Mouse (Mus musculus): Measurements from ENCODE around the gene Gltpd2. TPM values are rescaled to one million over a fixed set of nuclear protein-coding genes. Genes with fewer than 3 reads are reported as not detected.

Gltpd2 gene
- polyA plus RNA-seq, 1 experiment from 2014 or later: 0.77 TPM

GRCm38 (mm10) chr11:70504970-70505369 is 14.0 kb upstream of the Gltpd2 start, which contains the start of gene Tm4sf5:
TSS of gene Tm4sf5 (plus strand) at chr11:70505244.
- H3K4me3 ChIP-seq: no peak within 1 kb of the TSS
- H3K9ac ChIP-seq: no peak within 1 kb of the TSS
- ATAC-seq (ENCODE audit: insufficient number of reproducible peaks, insufficient read depth, low FRiP score, low TSS enrichment): no peak
- H3K4me2 ChIP-seq (replicated peaks): no peak within 1 kb of the TSS
- WGBS: 74% methylated on average over 9 of the region's 9 CpGs
- H3K27me3 ChIP-seq: peaks cover 7% of the 10 kb centered on the region
- H3K27ac ChIP-seq: no peak within 1 kb of the TSS
- H3K9me3 ChIP-seq: no peaks in the 10 kb centered on the region
- no peaks in the 10 kb centered on the region for H3K36me3 ChIP-seq
- no peaks in the 10 kb centered on the region for H3K4me1 ChIP-seq

- H3K4me2 ChIP-seq (replicated peaks): no peak overlapping the region
- H3K9ac ChIP-seq: no peak overlapping the region
- H3K9me3 ChIP-seq: no peaks in the 10 kb centered on the region
- H3K36me3 ChIP-seq: no peaks in the 10 kb centered on the region
- H3K27ac ChIP-seq: no peak overlapping the region
- H3K4me1 ChIP-seq: peaks cover 3% of the 10 kb centered on the region; the same call in 1 of the 2 replicates
- H3K4me3 ChIP-seq: no peak overlapping the region
- H3K27me3 ChIP-seq: peaks cover 7% of the 10 kb centered on the region
- WGBS: 19% methylated on average over 4 of the region's 4 CpGs
- ATAC-seq (ENCODE audit: insufficient number of reproducible peaks, insufficient read depth, low FRiP score, low TSS enrichment): no peak
These were observed 12.6 kb upstream of the Gltpd2 start for GRCm38 (mm10) chr11:70506385-70506784.

GRCm38 (mm10) chr11:70506962-70507515 is 12.0 kb upstream of the Gltpd2 start:
- Histone ChIP-seq H3K27me3 (peaks cover 7% of the 10 kb centered on the region), H3K9ac (no peak overlapping the region), H3K36me3 (no peaks in the 10 kb centered on the region), H3K4me2 (replicated peaks) (no peak overlapping the region), H3K4me3 (no peak overlapping the region), H3K4me1 (peaks cover 3% of the 10 kb centered on the region; the same call in 1 of the 2 replicates), H3K9me3 (no peaks in the 10 kb centered on the region), H3K27ac (no peak overlapping the region)
- 70% methylated on average over 7 of the region's 7 CpGs for WGBS
- ATAC-seq (ENCODE audit: insufficient number of reproducible peaks, insufficient read depth, low FRiP score, low TSS enrichment): no peak

- Histone ChIP-seq H3K27ac (no peak overlapping the region), H3K4me3 (0 out of 2 replicates have a peak overlapping the region, but pooled peaks have one; percentile 9), H3K9ac (no peak overlapping the region), H3K9me3 (no peaks in the 10 kb centered on the region), H3K36me3 (no peaks in the 10 kb centered on the region), H3K27me3 (peaks cover 5% of the 10 kb centered on the region), H3K4me2 (replicated peaks) (peak overlapping the region; percentile 43), H3K4me1 (peaks cover 3% of the 10 kb centered on the region; the same call in 1 of the 2 replicates)
- ATAC-seq (ENCODE audit: insufficient number of reproducible peaks, insufficient read depth, low FRiP score, low TSS enrichment): no peak
- 8% methylated on average over 19 of the region's 19 CpGs for WGBS
These were observed 9.0 kb upstream of the Gltpd2 start for GRCm38 (mm10) chr11:70509753-70510564.

- Histone ChIP-seq H3K4me1 (peaks cover 3% of the 10 kb centered on the region; the same call in 1 of the 2 replicates), H3K27me3 (peaks cover 2% of the 10 kb centered on the region; the same call in 1 of the 2 replicates), H3K4me3 (no peak overlapping the region), H3K27ac (no peak overlapping the region), H3K36me3 (no peaks in the 10 kb centered on the region), H3K9me3 (no peaks in the 10 kb centered on the region), H3K4me2 (replicated peaks) (no peak overlapping the region), H3K9ac (no peak overlapping the region)
- WGBS: 72% methylated on average over 2 of the region's 2 CpGs
- ATAC-seq (ENCODE audit: insufficient number of reproducible peaks, insufficient read depth, low FRiP score, low TSS enrichment): no peak
These were observed 7.8 kb upstream of the Gltpd2 start for GRCm38 (mm10) chr11:70511242-70511641.

GRCm38 (mm10) chr11:70511825-70512224 is 7.2 kb upstream of the Gltpd2 start:
- Histone ChIP-seq H3K4me1 (peaks cover 3% of the 10 kb centered on the region; the same call in 1 of the 2 replicates), H3K9ac (no peak overlapping the region), H3K27ac (no peak overlapping the region), H3K27me3 (peaks cover 2% of the 10 kb centered on the region; the same call in 1 of the 2 replicates), H3K4me3 (no peak overlapping the region), H3K9me3 (no peaks in the 10 kb centered on the region), H3K4me2 (replicated peaks) (no peak overlapping the region), H3K36me3 (no peaks in the 10 kb centered on the region)
- ATAC-seq (ENCODE audit: insufficient number of reproducible peaks, insufficient read depth, low FRiP score, low TSS enrichment): no peak
- WGBS: 88% methylated on average over 7 of the region's 7 CpGs

- Histone ChIP-seq H3K4me1 (peaks cover 3% of the 10 kb centered on the region; the same call in 1 of the 2 replicates), H3K9ac (no peak overlapping the region), H3K36me3 (no peaks in the 10 kb centered on the region), H3K4me3 (no peak overlapping the region), H3K4me2 (replicated peaks) (no peak overlapping the region), H3K27me3 (peaks cover 2% of the 10 kb centered on the region; the same call in 1 of the 2 replicates), H3K9me3 (no peaks in the 10 kb centered on the region), H3K27ac (no peak overlapping the region)
- no peak for ATAC-seq (ENCODE audit: insufficient number of reproducible peaks, insufficient read depth, low FRiP score, low TSS enrichment)
- WGBS: 68% methylated on average over 7 of the region's 7 CpGs
These were observed 6.2 kb upstream of the Gltpd2 start for GRCm38 (mm10) chr11:70512709-70513342.

- Histone ChIP-seq H3K4me3 (no peak overlapping the region), H3K27ac (no peak overlapping the region), H3K36me3 (no peaks in the 10 kb centered on the region), H3K4me2 (replicated peaks) (no peak overlapping the region), H3K27me3 (peaks cover 2% of the 10 kb centered on the region; the same call in 1 of the 2 replicates), H3K9ac (no peak overlapping the region), H3K4me1 (peaks cover 3% of the 10 kb centered on the region; the same call in 1 of the 2 replicates), H3K9me3 (no peaks in the 10 kb centered on the region)
- ATAC-seq (ENCODE audit: insufficient number of reproducible peaks, insufficient read depth, low FRiP score, low TSS enrichment): no peak
- 45% methylated on average over 11 of the region's 11 CpGs for WGBS
These were observed 5.5 kb upstream of the Gltpd2 start for GRCm38 (mm10) chr11:70513520-70513919.

- 86% methylated on average over 7 of the region's 7 CpGs for WGBS
- no peak within 1 kb of the TSS for H3K27ac ChIP-seq
- peaks cover 3% of the 10 kb centered on the region; the same call in 1 of the 2 replicates for H3K4me1 ChIP-seq
- no peak for ATAC-seq (ENCODE audit: insufficient number of reproducible peaks, insufficient read depth, low FRiP score, low TSS enrichment)
- H3K4me2 ChIP-seq (replicated peaks): no peak within 1 kb of the TSS
- no peak within 1 kb of the TSS for H3K9ac ChIP-seq
- no peaks in the 10 kb centered on the region for H3K9me3 ChIP-seq
- H3K4me3 ChIP-seq: no peak within 1 kb of the TSS
- H3K27me3 ChIP-seq: no peaks in the 10 kb centered on the region
- H3K36me3 ChIP-seq: no peaks in the 10 kb centered on the region
These were observed 4.7 kb upstream of the Gltpd2 start, which contains the start of gene Vmo1 for GRCm38 (mm10) chr11:70514288-70514687. TSS of gene Vmo1 (minus strand) at chr11:70514616.

GRCm38 (mm10) chr11:70516352-70516751 is 2.6 kb upstream of the Gltpd2 start:
- H3K27me3 ChIP-seq: no peaks in the 10 kb centered on the region
- no peak overlapping the region for H3K9ac ChIP-seq
- H3K27ac ChIP-seq: no peak overlapping the region
- no peaks in the 10 kb centered on the region for H3K9me3 ChIP-seq
- H3K4me2 ChIP-seq (replicated peaks): no peak overlapping the region
- no peak for ATAC-seq (ENCODE audit: insufficient number of reproducible peaks, insufficient read depth, low FRiP score, low TSS enrichment)
- H3K4me3 ChIP-seq: no peak overlapping the region
- 0 out of 2 replicates have a peak, but pooled peaks cover 6% of the 10 kb centered on the region for H3K4me1 ChIP-seq
- H3K36me3 ChIP-seq: no peaks in the 10 kb centered on the region
- 23% methylated on average over 2 of the region's 2 CpGs for WGBS

GRCm38 (mm10) chr11:70518436-70518835 is 560 bp upstream of the Gltpd2 start:
- Histone ChIP-seq H3K4me3 (no peak overlapping the region), H3K36me3 (no peaks in the 10 kb centered on the region), H3K4me2 (replicated peaks) (no peak overlapping the region), H3K4me1 (0 out of 2 replicates have a peak, but pooled peaks cover 6% of the 10 kb centered on the region), H3K9ac (no peak overlapping the region), H3K27me3 (no peaks in the 10 kb centered on the region), H3K9me3 (no peaks in the 10 kb centered on the region), H3K27ac (no peak overlapping the region)
- no peak for ATAC-seq (ENCODE audit: insufficient number of reproducible peaks, insufficient read depth, low FRiP score, low TSS enrichment)
- 62% methylated on average over 1 of the region's 1 CpGs for WGBS
